Mouse (Mus musculus) spleen, adult 2 months (tissue): ENCODE data around the gene Pcbp4. TPM values are rescaled to one million over a fixed set of nuclear protein-coding genes. Genes with fewer than 3 reads are reported as not detected.

Source experiments
- DNase-seq, 2 experiments: peaks; one replicate each; pipeline versions ENCODE4 v3.0.0 to v3.0.0-alpha.2; 2012 to 2021; ENCODE audit warnings: low spot score in 2 of 2, low read depth in 1 of 2
- H3K27ac ChIP-seq: fragments of 200-500 bp; 2 replicates; pipeline ENCODE4 v1.5.1; 2012; ENCODE audit warnings: low read length, inconsistent platforms; ENCODE audit not compliant: insufficient read depth
- H3K27me3 ChIP-seq: fragments of 200-500 bp; 2 replicates; pipeline ENCODE4 v1.6.1; 2012; ENCODE audit warnings: mild to moderate bottlenecking, moderate library complexity, low read length, inconsistent platforms; ENCODE audit not compliant: control insufficient read depth, insufficient read depth
- H3K36me3 ChIP-seq: fragments of 200-500 bp; 2 replicates; pipeline ENCODE4 v1.6.1; 2012; ENCODE audit warnings: mild to moderate bottlenecking, low read length, inconsistent platforms; ENCODE audit not compliant: control insufficient read depth, insufficient read depth
- H3K4me1 ChIP-seq: fragments of 200-500 bp; 2 replicates; pipeline ENCODE4 v1.6.1; 2011; ENCODE audit warnings: inconsistent platforms; ENCODE audit not compliant: control insufficient read depth, insufficient read depth, insufficient read length
- H3K4me3 ChIP-seq: fragments of 200-500 bp; 2 replicates; pipeline ENCODE4 v1.5.1; 2011; ENCODE audit warnings: mild to moderate bottlenecking, inconsistent platforms; ENCODE audit not compliant: insufficient read depth, insufficient read length; ENCODE audit errors: extremely low read depth
- CTCF ChIP-seq: fragments of 200-500 bp; IDR thresholded peaks from 2 replicates; pipeline ENCODE4 v1.5.1; 2011; ENCODE audit warnings: mild to moderate bottlenecking, inconsistent platforms; ENCODE audit not compliant: insufficient read depth, insufficient read length, insufficient replicate concordance; ENCODE audit errors: extremely low read depth
- POLR2A ChIP-seq: fragments of 200-500 bp; IDR thresholded peaks from 2 replicates; pipeline ENCODE4 v1.6.1; 2011; ENCODE audit warnings: low read depth, low read length, inconsistent platforms
- WGBS: fragments of 180-500 bp; shearing (Covaris S2); methylation state at CpG from one replicate; pipeline ENCODE4 v1.1.7; 2018; 5-methylcytosine and 5-hydroxymethylcytosine counted together
- polyA plus RNA-seq: library from polyadenylated mRNA; depleted of rRNA; stranded (reverse); fragments of >200 nt; gene quantifications from 2 replicates; pipeline ENCODE4 v1.2.3, GENCODE M21; 2012

The Pcbp4 gene
- polyA plus RNA-seq, 1 experiment: 15.8 TPM

GRCm38 (mm10) chr9:106469776-106470175, 16.7 kb downstream of the Pcbp4 start:
- TF ChIP-seq CTCF (no peak), POLR2A (no peak)
- H3K4me3 ChIP-seq: no peak overlapping the region
- peaks cover 3% of the 10 kb centered on the region; the same call in 1 of the 2 replicates for H3K36me3 ChIP-seq
- no peak for DNase-seq
- peaks cover 3% of the 10 kb centered on the region; the same call in 1 of the 2 replicates for H3K27me3 ChIP-seq
- peaks cover 12% of the 10 kb centered on the region for H3K4me1 ChIP-seq
- 35% methylated on average over 9 of the region's 9 CpGs for WGBS
- no peak overlapping the region for H3K27ac ChIP-seq

- peaks cover 3% of the 10 kb centered on the region; the same call in 1 of the 2 replicates for H3K36me3 ChIP-seq
- peaks cover 4% of the 10 kb centered on the region; the same call in 1 of the 2 replicates for H3K4me1 ChIP-seq
- no peak for DNase-seq
- TF ChIP-seq CTCF (no peak), POLR2A (no peak)
- WGBS: 89% methylated on average over 14 of the region's 14 CpGs
- no peak overlapping the region; the same call in 1 of the 2 replicates for H3K27ac ChIP-seq
- H3K4me3 ChIP-seq: no peak overlapping the region
- no peaks in the 10 kb centered on the region for H3K27me3 ChIP-seq
Measured at GRCm38 (mm10) chr9:106470991-106471750, 18.1 kb downstream of the Pcbp4 start.

- Histone ChIP-seq H3K36me3 (peaks cover 3% of the 10 kb centered on the region; the same call in 1 of the 2 replicates), H3K27ac (no peak overlapping the region; the same call in 1 of the 2 replicates), H3K27me3 (no peaks in the 10 kb centered on the region), H3K4me3 (no peak overlapping the region), H3K4me1 (peaks cover 8% of the 10 kb centered on the region; the same call in 1 of the 2 replicates)
- WGBS: 94% methylated on average over 5 of the region's 5 CpGs
- no peak for TF ChIP-seq CTCF
- TF ChIP-seq POLR2A: no peak
- no peak for DNase-seq
Measured at GRCm38 (mm10) chr9:106471892-106472291, 18.8 kb downstream of the Pcbp4 start.

- no peak overlapping the region for H3K27ac ChIP-seq
- no peak for TF ChIP-seq POLR2A
- TF ChIP-seq CTCF: no peak
- peaks cover 8% of the 10 kb centered on the region; the same call in 1 of the 2 replicates for H3K4me1 ChIP-seq
- H3K4me3 ChIP-seq: no peak overlapping the region
- H3K36me3 ChIP-seq: peaks cover 3% of the 10 kb centered on the region; the same call in 1 of the 2 replicates
- H3K27me3 ChIP-seq: no peaks in the 10 kb centered on the region
- DNase-seq: no peak
- 86% methylated on average over 4 of the region's 4 CpGs for WGBS
Measured at GRCm38 (mm10) chr9:106472321-106472720, 19.2 kb downstream of the Pcbp4 start.

GRCm38 (mm10) chr9:106473081-106473752, 20.1 kb downstream of the Pcbp4 start:
- peaks cover 15% of the 10 kb centered on the region; the same call in 1 of the 2 replicates for H3K4me1 ChIP-seq
- no peak for DNase-seq

GRCm38 (mm10) chr9:106473753-106474105, 20.6 kb downstream of the Pcbp4 start:
- TF ChIP-seq CTCF (no peak), POLR2A (no peak)
- no peak for DNase-seq
- Histone ChIP-seq H3K4me3 (no peak overlapping the region), H3K4me1 (peaks cover 15% of the 10 kb centered on the region; the same call in 1 of the 2 replicates), H3K27ac (no peak overlapping the region), H3K27me3 (no peaks in the 10 kb centered on the region), H3K36me3 (peaks cover 3% of the 10 kb centered on the region; the same call in 1 of the 2 replicates)
- 94% methylated on average over 5 of the region's 5 CpGs for WGBS

More at GRCm38 (mm10) chr9:106473081-106473752, 20.1 kb downstream of the Pcbp4 start:
- TF ChIP-seq CTCF: no peak
- TF ChIP-seq POLR2A: no peak
- Histone ChIP-seq H3K27ac (no peak overlapping the region), H3K4me3 (no peak overlapping the region), H3K36me3 (peaks cover 3% of the 10 kb centered on the region; the same call in 1 of the 2 replicates), H3K27me3 (no peaks in the 10 kb centered on the region)
- 94% methylated on average over 16 of the region's 16 CpGs for WGBS
